Mouse (Mus musculus) megakaryocyte, embryonic 14.5 days (primary cell): ENCODE measurements around the gene Slc26a1.

Experiments used
- FLI1 ChIP-seq: IDR thresholded peaks from 2 replicates; pipeline ENCODE4 v1.6.1; 2012; ENCODE audit warnings: low read length, inconsistent platforms, mixed read lengths
- GATA1 ChIP-seq: IDR thresholded peaks from 3 replicates; pipeline ENCODE4 v1.6.1; 2012; ENCODE audit warnings: mixed read lengths, low read length, inconsistent platforms, borderline replicate concordance

GRCm38 (mm10) chr5:108629634-108630483, 45.5 kb downstream of the Slc26a1 start, which contains the start of the genes Gak and Tmem175:
- TF ChIP-seq GATA1, result no peak
- 0 out of 2 replicates have a peak, but pooled peaks have one; percentile 35 for TF ChIP-seq FLI1
